ENCODE assay signal across 9 mouse cellular contexts in genomic region chr4:129495672-129496562, GRCm38 (mm10). TPM values are rescaled to one million over a fixed set of nuclear protein-coding genes. Genes with fewer than 3 reads are reported as not detected.
DNase-seq lines count a peak whose midpoint lies in the region; ATAC-seq and TF ChIP-seq lines count a peak whose summit lies in the region.
"Had no signal": no experiment of that assay in that cellular context is flagged by ENCODE, and none has a peak within 500 bp of the region (broad histone marks: within the 10 kb centered on the region; RNA-seq: fewer than 3 reads in every experiment).

No protein-coding gene starts in this region.

- peak; percentile 41 for TF ChIP-seq CTCF in kidney, adult 2 months (conservative IDR thresholded peaks at IDR 0.05; ENCODE audit: insufficient read depth, insufficient read length, low read depth, low read length)
- peak; percentile 64 for TF ChIP-seq CTCF in midbrain, postnatal 0 days (IDR thresholded peaks at IDR 0.05)

- no peaks in the 10 kb centered on the region for H3K27me3 ChIP-seq in kidney, adult 2 months (replicated peaks; ENCODE audit: control insufficient read depth, insufficient read depth, low read length)
- H3K27me3 ChIP-seq in heart, embryonic 15.5 days: peaks cover 21% of the 10 kb centered on the region
- H3K27me3 ChIP-seq in limb, embryonic 12.5 days: peaks cover 22% of the 10 kb centered on the region
- H3K27me3 ChIP-seq in midbrain, postnatal 0 days (ENCODE audit: insufficient read depth, low read length): no peaks in the 10 kb centered on the region

- no peak for ATAC-seq in heart, embryonic 15.5 days (replicated peaks; ENCODE audit: insufficient number of reproducible peaks, insufficient read depth, low FRiP score, low read depth)
- no peak for ATAC-seq in limb, embryonic 12.5 days (ENCODE audit: insufficient number of reproducible peaks, insufficient read depth, low FRiP score, low TSS enrichment, low read depth)
- peak; percentile 60 for ATAC-seq in midbrain, postnatal 0 days (ENCODE audit: low FRiP score)

- peak; percentile 42 for DNase-seq in kidney, adult 2 months
- DNase-seq in kidney, postnatal 14 days: no peak
- DNase-seq in brain, adult 2 months (ENCODE audit: low read depth, low spot score): peak; percentile 81
- peak; percentile 93 for DNase-seq in midbrain, postnatal 0 days (ENCODE audit: low spot score)
- no peak for DNase-seq in ovary, adult 18-20 months (ENCODE audit: low spot score)
- no peak for DNase-seq in cerebellum, adult 11-12 months

- 0 out of 2 replicates have a peak overlapping the region, but pooled peaks have one; percentile 6 for H3K4me2 ChIP-seq in heart, embryonic 15.5 days
- no peak overlapping the region for H3K4me2 ChIP-seq in limb, embryonic 12.5 days
- H3K4me2 ChIP-seq in midbrain, postnatal 0 days (ENCODE audit: low read depth, low read length, poor library complexity, severe bottlenecking): peak overlapping the region; percentile 26

- WGBS in kidney, adult 2 months: 47% methylated on average over 16 of the region's 16 CpGs
- 31% methylated on average over 16 of the region's 16 CpGs for WGBS in heart, embryonic 15.5 days
- WGBS in limb, embryonic 12.5 days: 42% methylated on average over 16 of the region's 16 CpGs
- 12% methylated on average over 16 of the region's 16 CpGs for WGBS in midbrain, postnatal 0 days

- H3K27ac ChIP-seq in kidney, adult 2 months (ENCODE audit: insufficient read depth, low read depth, low read length): peak overlapping the region; percentile 87
- peak overlapping the region; percentile 65 for H3K27ac ChIP-seq in heart, embryonic 15.5 days
- peak overlapping the region; percentile 37; the same call in 1 of the 2 replicates for H3K27ac ChIP-seq in limb, embryonic 12.5 days
- peak overlapping the region; percentile 86 for H3K27ac ChIP-seq in midbrain, postnatal 0 days (ENCODE audit: low read depth, low read length)

- no peaks in the 10 kb centered on the region for H3K9me3 ChIP-seq in heart, embryonic 15.5 days (replicated peaks)
- H3K9me3 ChIP-seq in limb, embryonic 12.5 days: no peaks in the 10 kb centered on the region
- no peaks in the 10 kb centered on the region for H3K9me3 ChIP-seq in midbrain, postnatal 0 days (ENCODE audit: low read length)

- no peaks in the 10 kb centered on the region for H3K36me3 ChIP-seq in kidney, adult 2 months (ENCODE audit: control insufficient read depth, insufficient read depth, low read length)
- no peaks in the 10 kb centered on the region for H3K36me3 ChIP-seq in heart, embryonic 15.5 days
- H3K36me3 ChIP-seq in limb, embryonic 12.5 days: no peaks in the 10 kb centered on the region
- no peaks in the 10 kb centered on the region for H3K36me3 ChIP-seq in midbrain, postnatal 0 days (ENCODE audit: insufficient read depth, low read length)

- no peak overlapping the region for H3K4me3 ChIP-seq in kidney, adult 2 months (ENCODE audit: insufficient read depth, low read depth, low read length)
- H3K4me3 ChIP-seq in heart, embryonic 15.5 days: no peak overlapping the region
- H3K4me3 ChIP-seq in limb, embryonic 12.5 days (replicated peaks): no peak overlapping the region
- H3K4me3 ChIP-seq in midbrain, postnatal 0 days (ENCODE audit: low read depth, low read length): 0 out of 2 replicates have a peak overlapping the region, but pooled peaks have one; percentile 14

- no peak for TF ChIP-seq POLR2A in kidney, adult 2 months (IDR thresholded peaks at IDR 0.05; ENCODE audit: low read depth, low read length)

- 0 out of 2 replicates have a peak, but pooled peaks cover 8% of the 10 kb centered on the region for H3K4me1 ChIP-seq in kidney, adult 2 months (ENCODE audit: control insufficient read depth, insufficient read depth, low read length)
- H3K4me1 ChIP-seq in heart, embryonic 15.5 days (replicated peaks): peaks cover 50% of the 10 kb centered on the region
- H3K4me1 ChIP-seq in limb, embryonic 12.5 days (replicated peaks): peaks cover 18% of the 10 kb centered on the region
- H3K4me1 ChIP-seq in midbrain, postnatal 0 days (ENCODE audit: insufficient read depth, low read length): peaks cover 13% of the 10 kb centered on the region

- H3K9ac ChIP-seq in heart, embryonic 15.5 days: no peak overlapping the region
- no peak overlapping the region for H3K9ac ChIP-seq in limb, embryonic 12.5 days (replicated peaks)
- peak overlapping the region; percentile 26 for H3K9ac ChIP-seq in midbrain, postnatal 0 days (replicated peaks; ENCODE audit: low read length, poor library complexity, severe bottlenecking)

RNA-seq across cellular contexts. Expression of gene Fam229a, which starts 4.9 kb away (rescaled TPM):
- polyA plus RNA-seq in kidney, adult 2 months (2012; rRNA removed): 0.94 and 1.1 TPM in 2 replicates
- polyA plus RNA-seq in heart, embryonic 15.5 days (2015; fragmentation: Nextera tagmentation; extraction: Ambion mirVana): 0.27 TPM in 1 of 2 replicates, not detected in the other
- polyA plus RNA-seq in limb, embryonic 12.5 days (2016; fragmentation: Nextera tagmentation; extraction: Ambion mirVana): not detected in 2 replicates
- 2.2 TPM in 1 of 2 replicates, not detected in the other for total RNA-seq in midbrain, postnatal 0 days (2014; rRNA removed)
- 4.3 and 5.4 TPM in 2 replicates for polyA plus RNA-seq in midbrain, postnatal 0 days (2015; fragmentation: Nextera tagmentation; extraction: Ambion mirVana)
- total RNA-seq: left cerebral cortex, adult 8-10 months had no signal

RNA-seq across cellular contexts. Expression of gene Tssk3, which starts 5.1 kb away (rescaled TPM):
- 0.10 TPM in 1 of 2 replicates, not detected in the other for polyA plus RNA-seq in kidney, adult 2 months (2012; rRNA removed)
- polyA plus RNA-seq in heart, embryonic 15.5 days (2015; fragmentation: Nextera tagmentation; extraction: Ambion mirVana): not detected in 2 replicates
- polyA plus RNA-seq in limb, embryonic 12.5 days (2016; fragmentation: Nextera tagmentation; extraction: Ambion mirVana): not detected in 2 replicates
- total RNA-seq in midbrain, postnatal 0 days (2014; rRNA removed): 0.16 and 2.5 TPM in 2 replicates
- polyA plus RNA-seq in midbrain, postnatal 0 days (2015; fragmentation: Nextera tagmentation; extraction: Ambion mirVana): 1.7 and 1.8 TPM in 2 replicates

RNA-seq across cellular contexts. Expression of gene Marcksl1, which starts 17.5 kb away (rescaled TPM):
- 20.3 and 26.5 TPM in 2 replicates for polyA plus RNA-seq in kidney, adult 2 months (2012; rRNA removed)
- 283 and 352 TPM in 2 replicates for polyA plus RNA-seq in heart, embryonic 15.5 days (2015; fragmentation: Nextera tagmentation; extraction: Ambion mirVana)
- 1,451 and 1,538 TPM in 2 replicates for polyA plus RNA-seq in limb, embryonic 12.5 days (2016; fragmentation: Nextera tagmentation; extraction: Ambion mirVana)
- 1,529 and 1,586 TPM in 2 replicates for total RNA-seq in midbrain, postnatal 0 days (2014; rRNA removed)
- 1,678 and 1,776 TPM in 2 replicates for polyA plus RNA-seq in midbrain, postnatal 0 days (2015; fragmentation: Nextera tagmentation; extraction: Ambion mirVana)

RNA-seq across cellular contexts. Expression of gene Bsdc1, which starts 34.5 kb away (rescaled TPM):
- 25.3 and 28.7 TPM in 2 replicates for polyA plus RNA-seq in kidney, adult 2 months (2012; rRNA removed)
- 23.1 and 27.2 TPM in 2 replicates for polyA plus RNA-seq in heart, embryonic 15.5 days (2015; fragmentation: Nextera tagmentation; extraction: Ambion mirVana)
- 24.6 and 24.9 TPM in 2 replicates for polyA plus RNA-seq in limb, embryonic 12.5 days (2016; fragmentation: Nextera tagmentation; extraction: Ambion mirVana)
- 53.7 and 58.9 TPM in 2 replicates for total RNA-seq in midbrain, postnatal 0 days (2014; rRNA removed)
- polyA plus RNA-seq in midbrain, postnatal 0 days (2015; fragmentation: Nextera tagmentation; extraction: Ambion mirVana): 27.0 and 27.1 TPM in 2 replicates

RNA-seq across cellular contexts. Expression of gene Hdac1, which starts 46.6 kb away (rescaled TPM):
- polyA plus RNA-seq in kidney, adult 2 months (2012; rRNA removed): 35.4 and 41.6 TPM in 2 replicates
- 99.9 and 134 TPM in 2 replicates for polyA plus RNA-seq in heart, embryonic 15.5 days (2015; fragmentation: Nextera tagmentation; extraction: Ambion mirVana)
- 278 and 292 TPM in 2 replicates for polyA plus RNA-seq in limb, embryonic 12.5 days (2016; fragmentation: Nextera tagmentation; extraction: Ambion mirVana)
- 28.3 and 31.2 TPM in 2 replicates for total RNA-seq in midbrain, postnatal 0 days (2014; rRNA removed)
- 48.4 and 48.9 TPM in 2 replicates for polyA plus RNA-seq in midbrain, postnatal 0 days (2015; fragmentation: Nextera tagmentation; extraction: Ambion mirVana)

Comparison
In these comparisons a context has a peak if more than half of its experiments do, and no peak if none do; other contexts are left out.
1. DNase-seq: peak in kidney, adult 2 months (single experiment), brain, adult 2 months (single experiment) and midbrain, postnatal 0 days (single experiment); none in kidney, postnatal 14 days (single experiment), ovary, adult 18-20 months (single experiment) and cerebellum, adult 11-12 months (single experiment).
2. H3K27ac ChIP-seq: peak in every context shown above with its lines; median percentile 87 in kidney, adult 2 months; 86 in midbrain, postnatal 0 days; 65 in heart, embryonic 15.5 days; 37 in limb, embryonic 12.5 days.
3. RNA of gene Marcksl1, which starts 17.5 kb away (polyA plus RNA-seq): 1,678 to 1,776 TPM in midbrain, postnatal 0 days, 1,451 to 1,538 TPM in limb, embryonic 12.5 days and 283 to 352 TPM in heart, embryonic 15.5 days; 20.3 to 26.5 TPM in kidney, adult 2 months; every median in the first group is over 10 times any median in the second.